8 mouse cellular contexts compared by ENCODE assay signal in genomic region chr7:99268506-99268900, GRCm38 (mm10). TPM values are rescaled to one million over a fixed set of nuclear protein-coding genes. Genes with fewer than 3 reads are reported as not detected.
DNase-seq lines count a peak whose midpoint lies in the region; ATAC-seq lines count a peak whose summit lies in the region.

No protein-coding gene starts in this region.

- no peaks in the 10 kb centered on the region for H3K9me3 ChIP-seq in liver, embryonic 11.5 days (ENCODE audit: control insufficient read depth, low read length)
- H3K9me3 ChIP-seq in embryonic facial prominence, embryonic 12.5 days: no peaks in the 10 kb centered on the region
- no peaks in the 10 kb centered on the region for H3K9me3 ChIP-seq in intestine, embryonic 14.5 days (ENCODE audit: control insufficient read depth, low read length)

- no peak for ATAC-seq in liver, embryonic 11.5 days (replicated peaks; ENCODE audit: low FRiP score)
- ATAC-seq in embryonic facial prominence, embryonic 12.5 days (ENCODE audit: insufficient number of reproducible peaks, insufficient read depth, low FRiP score, low TSS enrichment): peak; percentile 22; the same call in 1 of the 2 replicates
- peak; percentile 38; the same call in 1 of the 2 replicates for ATAC-seq in intestine, embryonic 14.5 days (replicated peaks; ENCODE audit: low FRiP score, low TSS enrichment, low read depth)
- no peak for ATAC-seq in frontal cortex, adult (ENCODE audit: low TSS enrichment)

- no peak overlapping the region for H3K27ac ChIP-seq in liver, embryonic 11.5 days (ENCODE audit: low read depth, low read length)
- H3K27ac ChIP-seq in embryonic facial prominence, embryonic 12.5 days: peak overlapping the region; percentile 67; the same call in 1 of the 2 replicates
- H3K27ac ChIP-seq in intestine, embryonic 14.5 days (ENCODE audit: low read depth): no peak overlapping the region

- peak overlapping the region; percentile 42 for H3K4me3 ChIP-seq in liver, embryonic 11.5 days (ENCODE audit: low read depth, low read length)
- H3K4me3 ChIP-seq in embryonic facial prominence, embryonic 12.5 days: peak overlapping the region; percentile 53
- peak overlapping the region; percentile 41 for H3K4me3 ChIP-seq in intestine, embryonic 14.5 days (ENCODE audit: low read depth, low read length)

- no peak for DNase-seq in liver, embryonic 11.5 days (ENCODE audit: low spot score)
- DNase-seq in liver: no peak
- no peak for DNase-seq in intestine, embryonic 14.5 days (ENCODE audit: low spot score)
- DNase-seq in naive thymus-derived CD4-positive, alpha-beta T cell, adult 2 months (ENCODE audit: low read depth): peak; percentile 16
- no peak for DNase-seq in gastrocnemius, postnatal 25 days
- DNase-seq in retina, postnatal 1 day: no peak

- peaks cover 79% of the 10 kb centered on the region for H3K27me3 ChIP-seq in liver, embryonic 11.5 days (replicated peaks; ENCODE audit: control insufficient read depth, insufficient read depth, low read length)
- H3K27me3 ChIP-seq in embryonic facial prominence, embryonic 12.5 days: peaks cover 67% of the 10 kb centered on the region
- H3K27me3 ChIP-seq in intestine, embryonic 14.5 days (replicated peaks; ENCODE audit: control insufficient read depth, insufficient read depth, low read length): peaks cover 65% of the 10 kb centered on the region

- H3K9ac ChIP-seq in liver, embryonic 11.5 days (ENCODE audit: low read depth, low read length): no peak overlapping the region
- peak overlapping the region; percentile 41 for H3K9ac ChIP-seq in embryonic facial prominence, embryonic 12.5 days
- peak overlapping the region; percentile 25; the same call in 1 of the 2 replicates for H3K9ac ChIP-seq in intestine, embryonic 14.5 days (ENCODE audit: low read length)

- 2% methylated on average over 29 of the region's 29 CpGs for WGBS in liver, embryonic 11.5 days
- WGBS in embryonic facial prominence, embryonic 12.5 days: under 1% methylated on average over 29 of the region's 29 CpGs
- WGBS in intestine, embryonic 14.5 days: under 1% methylated on average over 29 of the region's 29 CpGs

- peaks cover 8% of the 10 kb centered on the region; the same call in 1 of the 2 replicates for H3K4me1 ChIP-seq in liver, embryonic 11.5 days (replicated peaks; ENCODE audit: control insufficient read depth, insufficient read depth, low read length)
- H3K4me1 ChIP-seq in embryonic facial prominence, embryonic 12.5 days: peaks cover 22% of the 10 kb centered on the region
- H3K4me1 ChIP-seq in intestine, embryonic 14.5 days (replicated peaks; ENCODE audit: control insufficient read depth, insufficient read depth, low read length): peaks cover 8% of the 10 kb centered on the region

- peak overlapping the region; percentile 66 for H3K4me2 ChIP-seq in liver, embryonic 11.5 days
- H3K4me2 ChIP-seq in embryonic facial prominence, embryonic 12.5 days (replicated peaks): peak overlapping the region; percentile 82
- H3K4me2 ChIP-seq in intestine, embryonic 14.5 days (ENCODE audit: low read length): peak overlapping the region; percentile 62

- H3K36me3 ChIP-seq in liver, embryonic 11.5 days (ENCODE audit: control insufficient read depth, insufficient read depth, low read length): no peaks in the 10 kb centered on the region
- H3K36me3 ChIP-seq in embryonic facial prominence, embryonic 12.5 days: no peaks in the 10 kb centered on the region
- no peaks in the 10 kb centered on the region for H3K36me3 ChIP-seq in intestine, embryonic 14.5 days (ENCODE audit: control insufficient read depth, insufficient read depth, low read length)

RNA-seq across cellular contexts. Expression of gene Map6, which starts 1.3 kb away (rescaled TPM):
- 0.32 and 0.69 TPM in 2 replicates for polyA plus RNA-seq in liver, embryonic 11.5 days (2014; fragmentation: Nextera tagmentation; extraction: Ambion mirVana)
- polyA plus RNA-seq in embryonic facial prominence, embryonic 12.5 days (2016; fragmentation: Nextera tagmentation; extraction: Ambion mirVana): 12.6 and 13.0 TPM in 2 replicates
- 6.1 and 6.2 TPM in 2 replicates for polyA plus RNA-seq in intestine, embryonic 14.5 days (2014; fragmentation: Nextera tagmentation; extraction: Ambion mirVana)
- total RNA-seq in gastrocnemius, postnatal 25 days (2021): 1 to 10 TPM; 3.1 to 3.4 TPM

RNA-seq across cellular contexts. Expression of gene Mogat2, which starts 30.1 kb away (rescaled TPM):
- 37.8 and 42.2 TPM in 2 replicates for polyA plus RNA-seq in liver, embryonic 11.5 days (2014; fragmentation: Nextera tagmentation; extraction: Ambion mirVana)
- polyA plus RNA-seq in embryonic facial prominence, embryonic 12.5 days (2016; fragmentation: Nextera tagmentation; extraction: Ambion mirVana): 4.9 and 5.3 TPM in 2 replicates
- 40.1 and 48.6 TPM in 2 replicates for polyA plus RNA-seq in intestine, embryonic 14.5 days (2014; fragmentation: Nextera tagmentation; extraction: Ambion mirVana)
- not detected for total RNA-seq in gastrocnemius, postnatal 25 days (2021)

Comparison
In these comparisons a context has a peak if more than half of its experiments do, and no peak if none do; other contexts are left out.
1. ATAC-seq: peak in embryonic facial prominence, embryonic 12.5 days (single experiment) and intestine, embryonic 14.5 days (single experiment); none in liver, embryonic 11.5 days (single experiment) and frontal cortex, adult (single experiment).
2. Peak in every context shown above with its lines, with median percentiles within 50 percentile points of each other: H3K4me2 ChIP-seq and H3K4me3 ChIP-seq.